Comparison of ENCODE assay signal across 20 mouse cellular contexts in genomic region chr11:63487203-63487602, GRCm38 (mm10).
A peak's percentile ranks its signal among the peaks of the same experiment; 100 is the strongest.
DNase-seq lines count a peak whose midpoint lies in the region; ATAC-seq lines count a peak whose summit lies in the region.
"Had no signal": no experiment of that assay in that cellular context is flagged by ENCODE, and none has a peak within 500 bp of the region (broad histone marks: within the 10 kb centered on the region; RNA-seq: fewer than 3 reads in every experiment).

No protein-coding gene starts in this region.

- ATAC-seq in kidney, embryonic 16.5 days (ENCODE audit: low FRiP score, low TSS enrichment), result peak; percentile 71
- ATAC-seq in midbrain, embryonic 15.5 days (replicated peaks), result no peak
- ATAC-seq: forebrain, embryonic 16.5 days; hindbrain, embryonic 16.5 days had no signal

- DNase-seq in heart, adult 11 months, result peak; percentile 65
- DNase-seq in heart, adult 9 months (ENCODE audit: low spot score in 2 of 2), result no peak
- no peak for DNase-seq in kidney, postnatal 36 days
- DNase-seq in midbrain, embryonic 10.5 days (ENCODE audit: low spot score), result peak; percentile 6
- DNase-seq: adrenal gland, adult 2 months; adrenal gland, postnatal 25 days; cerebellum, adult 18-20 months; cerebellum, adult 9-11 months; cerebellum, postnatal 36 days; gastrocnemius, postnatal 10 days; heart, postnatal 10 days; heart, postnatal 4 days had no signal

- peaks cover 6% of the 10 kb centered on the region; the same call in 1 of the 2 replicates for H3K4me1 ChIP-seq in kidney, embryonic 16.5 days (ENCODE audit: insufficient read depth, low read length)
- H3K4me1 ChIP-seq in midbrain, embryonic 10.5 days, result peaks cover 21% of the 10 kb centered on the region
- H3K4me1 ChIP-seq in midbrain, embryonic 15.5 days, result 0 out of 2 replicates have a peak, but pooled peaks cover 6% of the 10 kb centered on the region
- H3K4me1 ChIP-seq: hindbrain, embryonic 12.5 days had no signal

- no peak overlapping the region for H3K27ac ChIP-seq in kidney, embryonic 16.5 days (ENCODE audit: low read length)
- no peak overlapping the region for H3K27ac ChIP-seq in midbrain, embryonic 10.5 days (replicated peaks)
- H3K27ac ChIP-seq in midbrain, embryonic 15.5 days, result no peak overlapping the region
- H3K27ac ChIP-seq: embryonic facial prominence, embryonic 13.5 days; forebrain, embryonic 12.5 days; hindbrain, embryonic 12.5 days had no signal

- H3K4me2 ChIP-seq in kidney, embryonic 16.5 days (replicated peaks; ENCODE audit: low read depth, low read length), result no peak overlapping the region
- no peak overlapping the region for H3K4me2 ChIP-seq in midbrain, embryonic 15.5 days
- H3K4me2 ChIP-seq: embryonic facial prominence, embryonic 13.5 days; forebrain, embryonic 12.5 days; hindbrain, embryonic 12.5 days had no signal

- H3K4me3 ChIP-seq in kidney, embryonic 16.5 days (ENCODE audit: low read length), result no peak overlapping the region
- no peak overlapping the region for H3K4me3 ChIP-seq in midbrain, embryonic 10.5 days
- no peak overlapping the region for H3K4me3 ChIP-seq in midbrain, embryonic 15.5 days
- H3K4me3 ChIP-seq: embryonic facial prominence, embryonic 13.5 days; forebrain, embryonic 12.5 days; hindbrain, embryonic 12.5 days had no signal

- no peak overlapping the region for H3K9ac ChIP-seq in kidney, embryonic 16.5 days (replicated peaks; ENCODE audit: low read length)
- no peak overlapping the region for H3K9ac ChIP-seq in midbrain, embryonic 15.5 days
- H3K9ac ChIP-seq: embryonic facial prominence, embryonic 13.5 days; forebrain, embryonic 12.5 days; hindbrain, embryonic 12.5 days had no signal

- 0 out of 2 replicates have a peak, but pooled peaks cover 2% of the 10 kb centered on the region for H3K9me3 ChIP-seq in kidney, embryonic 16.5 days (ENCODE audit: low read length)
- H3K9me3 ChIP-seq in midbrain, embryonic 10.5 days (replicated peaks), result peaks cover 7% of the 10 kb centered on the region; the same call in 1 of the 2 replicates
- H3K9me3 ChIP-seq in midbrain, embryonic 15.5 days, result no peaks in the 10 kb centered on the region
- H3K9me3 ChIP-seq: embryonic facial prominence, embryonic 13.5 days; forebrain, embryonic 12.5 days; hindbrain, embryonic 12.5 days had no signal

- H3K36me3 ChIP-seq in kidney, embryonic 16.5 days (ENCODE audit: insufficient read depth, low read length), result no peaks in the 10 kb centered on the region
- no peaks in the 10 kb centered on the region for H3K36me3 ChIP-seq in midbrain, embryonic 10.5 days
- no peaks in the 10 kb centered on the region for H3K36me3 ChIP-seq in midbrain, embryonic 15.5 days (replicated peaks)
- H3K36me3 ChIP-seq: embryonic facial prominence, embryonic 13.5 days; forebrain, embryonic 12.5 days; hindbrain, embryonic 12.5 days had no signal

- 14% methylated on average over 2 of the region's 2 CpGs for WGBS in kidney, embryonic 16.5 days
- WGBS in midbrain, embryonic 10.5 days, result 41% methylated on average over 2 of the region's 2 CpGs
- 28% methylated on average over 2 of the region's 2 CpGs for WGBS in midbrain, embryonic 15.5 days

- H3K27me3 ChIP-seq in kidney, embryonic 16.5 days (ENCODE audit: insufficient read depth, low read length), result no peaks in the 10 kb centered on the region
- peaks cover 11% of the 10 kb centered on the region for H3K27me3 ChIP-seq in midbrain, embryonic 10.5 days (ENCODE audit: low read depth, poor library complexity, severe bottlenecking)
- H3K27me3 ChIP-seq in midbrain, embryonic 15.5 days (replicated peaks), result 0 out of 2 replicates have a peak, but pooled peaks cover 2% of the 10 kb centered on the region
- H3K27me3 ChIP-seq: CH12.LX; embryonic facial prominence, embryonic 13.5 days; hindbrain, embryonic 12.5 days had no signal

Comparison
In these comparisons a context has a peak if more than half of its experiments do, and no peak if none do; other contexts are left out.
1. DNase-seq: peak in heart, adult 11 months (single experiment) and midbrain, embryonic 10.5 days (single experiment); none in heart, adult 9 months (0 of 2) and kidney, postnatal 36 days (0 of 2).